Mouse (Mus musculus): Measurements from ENCODE around the gene Stag3. TPM values are rescaled to one million over a fixed set of nuclear protein-coding genes. Genes with fewer than 3 reads are reported as not detected.

Stag3 gene
- polyA plus RNA-seq, 1 experiment from 2014 or later: 1.3 TPM

DNA sequence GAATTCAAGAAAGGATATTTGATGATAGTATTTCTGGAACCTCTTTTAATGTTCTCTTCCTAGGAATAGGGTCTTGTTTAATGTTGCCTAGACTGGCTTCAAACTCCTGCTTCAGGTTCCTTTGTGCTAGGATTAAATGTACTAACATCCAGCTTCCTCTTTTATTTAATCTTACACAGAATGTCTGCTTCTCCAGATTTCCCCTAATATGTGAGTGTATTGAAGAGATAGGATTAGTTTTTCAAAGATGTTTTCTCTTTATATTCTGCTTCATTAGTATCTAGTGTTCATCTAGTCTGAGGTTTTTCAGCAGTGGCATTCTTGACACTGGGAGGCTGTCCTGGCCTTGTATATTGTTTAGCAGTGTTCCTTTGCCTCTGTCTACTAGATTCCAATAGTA, 14.1 kb downstream of the Stag3 start:
- H3K9me3 ChIP-seq (replicated peaks): no peaks in the 10 kb centered on the region
- H3K9ac ChIP-seq: no peak overlapping the region
- H3K27ac ChIP-seq (replicated peaks): no peak overlapping the region
- no peak overlapping the region for H3K4me3 ChIP-seq (replicated peaks)
- H3K4me2 ChIP-seq: no peak overlapping the region
- no peak for ATAC-seq (ENCODE audit: insufficient read depth)
- H3K4me1 ChIP-seq (replicated peaks): no peaks in the 10 kb centered on the region
- H3K36me3 ChIP-seq (replicated peaks): no peaks in the 10 kb centered on the region
- no peaks in the 10 kb centered on the region for H3K27me3 ChIP-seq

- Histone ChIP-seq H3K4me3 (replicated peaks) (no peak overlapping the region), H3K27me3 (no peaks in the 10 kb centered on the region), H3K9ac (no peak overlapping the region), H3K9me3 (replicated peaks) (no peaks in the 10 kb centered on the region), H3K4me2 (no peak overlapping the region), H3K4me1 (replicated peaks) (no peaks in the 10 kb centered on the region), H3K27ac (replicated peaks) (no peak overlapping the region), H3K36me3 (replicated peaks) (no peaks in the 10 kb centered on the region)
- ATAC-seq (ENCODE audit: insufficient read depth): no peak
- WGBS (ENCODE audit: insufficient replicate concordance): 50% methylated on average over 2 of the region's 2 CpGs
Measured at GRCm38 (mm10) chr5:138299613-138300012, 19.6 kb downstream of the Stag3 start.

DNA sequence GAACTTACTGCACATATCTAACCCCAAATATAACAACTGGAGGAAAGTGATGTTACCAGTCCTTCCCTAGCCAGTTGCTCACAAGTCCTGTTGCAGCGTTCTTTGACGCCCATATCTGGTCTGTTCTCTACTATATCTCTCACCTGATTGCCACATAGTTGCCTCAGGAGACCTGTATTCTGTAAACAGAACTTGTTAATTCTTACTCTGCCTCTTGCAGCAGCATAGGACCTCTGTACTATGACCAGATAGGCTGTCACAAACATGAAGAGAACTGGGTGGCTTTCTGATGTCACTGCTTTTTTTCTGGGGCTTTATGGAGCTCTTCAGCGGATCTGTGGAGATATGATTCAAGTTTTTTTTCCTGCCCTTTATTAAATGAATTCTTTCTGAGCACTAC, 32.8 kb downstream of the Stag3 start:
- Histone ChIP-seq H3K9ac (no peak overlapping the region), H3K9me3 (replicated peaks) (no peaks in the 10 kb centered on the region), H3K4me1 (replicated peaks) (0 out of 2 replicates have a peak, but pooled peaks cover 3% of the 10 kb centered on the region), H3K36me3 (replicated peaks) (no peaks in the 10 kb centered on the region), H3K4me3 (replicated peaks) (no peak overlapping the region), H3K27ac (replicated peaks) (no peak overlapping the region), H3K4me2 (no peak overlapping the region), H3K27me3 (no peaks in the 10 kb centered on the region)
- ATAC-seq (ENCODE audit: insufficient read depth): no peak
- 74% methylated on average over 3 of the region's 3 CpGs for WGBS (ENCODE audit: insufficient replicate concordance)

DNA sequence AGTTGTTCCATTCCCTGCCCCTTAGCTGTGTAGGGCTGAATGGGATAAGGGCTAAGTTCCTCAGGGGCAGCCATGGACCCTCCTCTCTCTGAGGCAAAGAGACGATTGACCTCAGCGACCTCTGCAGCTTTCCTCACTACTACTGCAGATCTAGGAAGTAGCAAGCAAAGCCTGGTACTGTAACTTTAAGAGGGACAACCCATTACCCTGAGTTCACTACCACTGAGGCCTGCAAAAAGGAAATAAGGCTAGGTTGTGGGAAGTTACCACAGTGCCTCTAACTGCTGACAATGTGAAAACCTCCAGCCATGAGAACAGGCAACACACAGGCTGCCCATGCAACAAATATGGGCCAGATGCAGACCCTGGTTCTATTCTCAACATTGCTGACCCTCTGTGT, 61.6 kb downstream of the Stag3 start, which contains the start of gene Pvrig:
Pvrig (plus strand) TSS at position 301 of the 400 bp plus-strand sequence.
- H3K4me3 ChIP-seq (replicated peaks): no peak within 1 kb of the TSS
- no peak for ATAC-seq (ENCODE audit: insufficient read depth)
- H3K36me3 ChIP-seq (replicated peaks): no peaks in the 10 kb centered on the region
- 65% methylated on average over 2 of the region's 2 CpGs for WGBS (ENCODE audit: insufficient replicate concordance)
- no peaks in the 10 kb centered on the region for H3K9me3 ChIP-seq (replicated peaks)
- H3K27me3 ChIP-seq: no peaks in the 10 kb centered on the region
- no peak within 1 kb of the TSS for H3K4me2 ChIP-seq
- no peak within 1 kb of the TSS for H3K9ac ChIP-seq
- no peaks in the 10 kb centered on the region for H3K4me1 ChIP-seq (replicated peaks)
- H3K27ac ChIP-seq (replicated peaks): no peak within 1 kb of the TSS

- H3K9ac ChIP-seq: no peak overlapping the region
- WGBS (ENCODE audit: insufficient replicate concordance): 48% methylated on average over 3 of the region's 3 CpGs
- no peak overlapping the region for H3K27ac ChIP-seq (replicated peaks)
- H3K4me1 ChIP-seq (replicated peaks): no peaks in the 10 kb centered on the region
- H3K36me3 ChIP-seq (replicated peaks): no peaks in the 10 kb centered on the region
- no peak overlapping the region for H3K4me2 ChIP-seq
- H3K27me3 ChIP-seq: no peaks in the 10 kb centered on the region
- no peak for ATAC-seq (ENCODE audit: insufficient read depth)
- H3K4me3 ChIP-seq (replicated peaks): no peak overlapping the region
- no peaks in the 10 kb centered on the region for H3K9me3 ChIP-seq (replicated peaks)
Measured at GRCm38 (mm10) chr5:138343216-138343615, 63.2 kb downstream of the Stag3 start.

Other genes starting within 250 kb of the Stag3 start
- gene Smok3c, start 227.0 kb upstream of the Stag3 start, polyA plus RNA-seq (2015; fragmentation: Nextera tagmentation; extraction: Ambion mirVana): not detected in 2 replicates
- 3.7 and 3.8 TPM in 2 replicates for gene Zkscan1, start 195.2 kb upstream of the Stag3 start, polyA plus RNA-seq (2015; fragmentation: Nextera tagmentation; extraction: Ambion mirVana)
- gene Zscan21, start 163.3 kb upstream of the Stag3 start, polyA plus RNA-seq (2015; fragmentation: Nextera tagmentation; extraction: Ambion mirVana): 14.6 and 16.8 TPM in 2 replicates
- gene Zfp113, start 124.5 kb upstream of the Stag3 start, polyA plus RNA-seq (2015; fragmentation: Nextera tagmentation; extraction: Ambion mirVana): 4.2 and 5.1 TPM in 2 replicates
- gene Cops6, start 119.2 kb upstream of the Stag3 start, polyA plus RNA-seq (2015; fragmentation: Nextera tagmentation; extraction: Ambion mirVana): 159 and 170 TPM in 2 replicates
- gene Ap4m1, start 108.2 kb upstream of the Stag3 start, polyA plus RNA-seq (2015; fragmentation: Nextera tagmentation; extraction: Ambion mirVana): 5.3 and 6.0 TPM in 2 replicates
- gene Mcm7, start 107.8 kb upstream of the Stag3 start, polyA plus RNA-seq (2015; fragmentation: Nextera tagmentation; extraction: Ambion mirVana): 174 and 176 TPM in 2 replicates
- gene Taf6, start 92.8 kb upstream of the Stag3 start, polyA plus RNA-seq (2015; fragmentation: Nextera tagmentation; extraction: Ambion mirVana): 36.8 and 37.9 TPM in 2 replicates
- gene Cnpy4, start 92.8 kb upstream of the Stag3 start, polyA plus RNA-seq (2015; fragmentation: Nextera tagmentation; extraction: Ambion mirVana): 12.7 and 13.4 TPM in 2 replicates
- gene Mblac1, start 85.9 kb upstream of the Stag3 start, polyA plus RNA-seq (2015; fragmentation: Nextera tagmentation; extraction: Ambion mirVana): 2.9 and 3.0 TPM in 2 replicates
- 0.08 TPM in 2 replicates for gene Nxpe5, start 54.3 kb upstream of the Stag3 start, polyA plus RNA-seq (2015; fragmentation: Nextera tagmentation; extraction: Ambion mirVana)
- gene Lamtor4, start 24.8 kb upstream of the Stag3 start, polyA plus RNA-seq (2015; fragmentation: Nextera tagmentation; extraction: Ambion mirVana): 35.3 and 36.0 TPM in 2 replicates
- 2.5 and 3.6 TPM in 2 replicates for gene BC037034, start 16.2 kb upstream of the Stag3 start, polyA plus RNA-seq (2015; fragmentation: Nextera tagmentation; extraction: Ambion mirVana)
- 0.07 and 0.26 TPM in 2 replicates for gene Gal3st4, start 7.4 kb upstream of the Stag3 start, polyA plus RNA-seq (2015; fragmentation: Nextera tagmentation; extraction: Ambion mirVana)
- gene Gm43720, start 282 bp upstream of the Stag3 start, polyA plus RNA-seq (2015; fragmentation: Nextera tagmentation; extraction: Ambion mirVana): not detected in 2 replicates
- gene Gpc2, start 235 bp upstream of the Stag3 start, polyA plus RNA-seq (2015; fragmentation: Nextera tagmentation; extraction: Ambion mirVana): 0.45 and 0.62 TPM in 2 replicates
- gene Pvrig, start 61.7 kb downstream of the Stag3 start, polyA plus RNA-seq (2015; fragmentation: Nextera tagmentation; extraction: Ambion mirVana): 0.53 and 0.78 TPM in 2 replicates
- 4.7 and 5.7 TPM in 2 replicates for gene Zfp157, start 161.2 kb downstream of the Stag3 start, polyA plus RNA-seq (2015; fragmentation: Nextera tagmentation; extraction: Ambion mirVana)